Mouse (Mus musculus) thymus, postnatal 25 days (tissue): ENCODE measurements at regions not wholly inside any gene's neighbourhood (a gene's known extent, or its start where the extent isn't known, plus 50 kb on each side); places are given as distances from the start of the nearest gene placed in this dataset.

Source experiments
- DNase-seq: peaks from one replicate; pipeline ENCODE4 v3.0.0; 2022

DNA sequence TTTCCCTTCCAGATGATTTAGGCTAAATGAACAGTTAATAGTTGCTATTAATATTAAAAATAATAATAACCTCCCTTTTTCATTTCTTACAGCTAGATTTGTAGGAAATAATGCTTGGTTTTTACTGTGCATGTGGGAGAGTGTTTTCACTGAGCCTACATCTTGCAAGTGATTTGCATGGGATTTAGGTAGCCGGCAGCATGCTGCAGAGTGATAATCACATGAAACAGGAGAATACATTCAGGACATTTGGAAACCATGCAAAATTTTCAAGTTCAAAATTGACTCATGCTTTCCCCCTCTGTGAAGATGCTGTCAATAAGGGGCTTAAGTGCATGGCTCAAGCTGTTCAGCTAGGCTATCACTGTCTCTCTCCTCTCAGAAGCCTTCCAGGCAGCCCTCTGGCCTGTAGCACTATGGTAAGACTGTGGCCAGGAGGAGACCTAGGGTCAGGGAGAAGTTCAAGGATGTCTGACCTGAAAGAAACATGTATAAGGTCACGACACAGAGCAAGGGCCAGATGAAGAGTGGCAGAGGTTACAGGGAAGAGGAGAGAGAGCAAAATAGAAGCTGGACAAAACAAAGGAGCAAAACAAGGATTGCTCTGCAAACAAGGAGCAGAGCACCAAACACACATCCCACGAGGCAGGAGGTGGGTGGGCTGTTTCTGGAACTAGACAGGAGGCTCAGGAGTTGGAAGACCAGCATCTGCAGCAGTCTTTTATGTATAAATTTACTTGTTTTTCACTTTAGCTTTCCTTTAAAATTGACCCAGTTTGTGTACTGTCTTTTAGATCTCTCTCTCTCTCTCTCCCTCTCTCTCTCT, 177.5 kb downstream of the Tmem161b start:
- DNase-seq, result no peak

DNA sequence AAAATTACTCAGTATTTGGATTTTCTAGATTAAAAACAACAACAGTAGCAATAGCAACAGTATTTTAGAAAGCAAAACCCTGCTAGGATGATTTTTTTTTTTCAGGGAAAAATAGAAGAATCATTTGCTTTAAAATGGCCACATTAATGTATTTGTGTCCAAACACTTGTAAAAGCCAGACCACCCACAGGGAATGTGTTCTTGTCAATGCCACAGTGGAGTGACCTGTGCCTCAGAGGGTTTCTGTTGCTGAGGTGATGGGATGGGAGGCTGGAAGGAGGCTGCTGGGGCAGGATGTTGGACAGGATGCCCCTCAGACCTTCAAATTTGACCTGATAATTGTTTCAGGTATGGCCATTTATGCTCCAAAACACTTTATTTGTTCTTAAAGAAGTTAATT, 178.9 kb downstream of the Tmem161b start:
- DNase-seq, result no peak

DNA sequence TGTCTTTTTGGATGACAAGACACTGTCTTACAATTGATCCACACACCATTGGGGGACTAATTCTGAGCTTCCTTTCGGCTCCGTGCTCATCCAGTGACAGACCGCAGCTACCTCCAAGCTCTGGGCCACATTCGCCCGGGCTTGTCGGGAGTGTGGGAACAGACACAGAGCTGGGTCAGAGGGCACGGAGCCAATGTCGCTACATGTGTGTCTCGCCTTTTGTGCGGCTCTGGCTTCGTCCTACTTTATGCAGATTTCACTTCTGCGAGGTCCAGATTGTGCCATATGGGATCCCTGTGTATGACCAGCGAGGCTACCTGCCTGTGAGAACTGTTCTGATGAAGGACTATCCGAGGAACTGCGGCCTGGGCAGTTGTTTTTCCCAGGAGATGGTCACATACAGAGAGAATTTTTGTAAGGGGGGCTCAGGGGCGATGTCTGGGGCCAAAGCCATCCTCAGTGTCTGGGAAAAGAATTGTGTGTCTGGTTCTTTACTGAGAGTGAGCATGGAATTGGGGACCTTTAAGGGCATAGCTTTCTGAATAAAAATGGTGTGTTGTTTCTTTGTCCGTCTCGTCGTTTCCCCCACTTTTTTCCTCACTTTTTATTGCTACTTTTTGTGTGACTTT, 182.6 kb downstream of the Tmem161b start:
- DNase-seq, result no peak

DNA sequence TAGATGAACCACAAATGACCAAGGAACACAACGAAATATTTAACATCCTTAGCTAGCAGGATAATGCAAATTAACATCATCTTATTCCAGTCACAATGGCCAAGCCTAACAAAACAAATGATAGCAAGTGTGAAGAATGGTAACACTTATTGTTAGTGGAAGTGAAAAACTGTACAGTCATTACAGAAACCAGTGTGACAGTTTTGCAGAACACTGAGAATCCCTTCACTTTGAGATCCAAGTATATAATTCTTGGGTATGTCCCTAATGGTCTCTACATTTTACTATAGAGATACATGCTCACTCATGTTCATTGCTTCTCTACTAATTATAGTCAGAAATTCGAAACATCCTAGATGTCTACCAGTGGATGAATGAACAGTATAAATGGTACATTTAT, 212.3 kb downstream of the Tmem161b start:
- no peak for DNase-seq

DNA sequence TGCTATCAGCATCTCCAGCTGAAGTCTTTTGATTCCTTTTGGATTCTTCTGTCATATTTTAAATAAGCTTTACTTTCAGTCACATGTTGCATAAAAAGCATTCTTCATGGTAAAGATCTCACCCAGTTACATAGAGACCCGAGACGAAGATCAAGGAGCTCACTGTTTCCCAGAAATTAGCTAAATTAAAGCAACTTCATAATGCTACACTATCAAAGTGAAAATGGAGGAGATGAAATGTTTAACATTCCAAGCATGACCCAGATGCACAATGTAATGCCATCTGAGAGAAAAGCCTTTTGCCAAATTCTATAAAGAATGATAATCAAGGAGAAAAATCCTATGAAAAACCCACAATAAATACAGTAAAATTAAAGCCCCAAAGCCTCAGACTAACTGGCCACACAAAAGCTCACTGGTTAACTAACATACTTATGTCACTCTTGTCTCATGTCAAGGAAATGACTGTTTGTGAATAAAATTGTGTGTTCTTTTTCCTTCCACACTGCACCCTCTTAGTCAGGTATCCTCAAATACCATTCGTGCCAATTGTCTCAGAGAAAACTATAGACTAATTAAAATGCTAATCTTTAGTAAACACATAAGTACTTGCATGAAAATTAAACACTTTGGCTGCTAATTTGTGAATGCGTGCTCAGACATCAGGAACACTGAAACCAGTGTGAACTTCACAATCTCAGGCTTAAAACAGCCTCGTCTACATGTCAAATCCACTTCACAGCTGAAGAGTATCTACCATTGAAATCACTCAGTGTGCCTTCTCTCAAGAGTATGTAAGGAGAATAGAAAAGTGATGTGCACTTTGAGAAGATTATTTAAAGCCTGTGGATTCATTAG, 215.7 kb downstream of the Tmem161b start:
- no peak for DNase-seq

DNA sequence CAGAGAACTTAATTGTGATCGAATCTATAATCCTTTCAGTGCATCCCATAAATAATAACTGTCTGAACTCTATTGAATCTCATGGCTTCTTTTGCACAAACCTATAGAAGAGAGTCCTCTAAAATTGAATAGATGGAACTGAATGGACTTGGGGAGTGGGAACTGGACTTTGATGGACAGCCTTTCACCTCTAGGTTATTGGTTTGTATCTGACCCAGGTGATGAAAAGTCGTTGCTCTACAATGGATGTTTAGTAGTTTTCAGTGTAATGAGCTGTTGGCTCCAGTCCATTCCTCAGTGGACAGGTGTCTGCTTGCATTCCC, 216.3 kb downstream of the Tmem161b start:
- DNase-seq, result no peak

DNA sequence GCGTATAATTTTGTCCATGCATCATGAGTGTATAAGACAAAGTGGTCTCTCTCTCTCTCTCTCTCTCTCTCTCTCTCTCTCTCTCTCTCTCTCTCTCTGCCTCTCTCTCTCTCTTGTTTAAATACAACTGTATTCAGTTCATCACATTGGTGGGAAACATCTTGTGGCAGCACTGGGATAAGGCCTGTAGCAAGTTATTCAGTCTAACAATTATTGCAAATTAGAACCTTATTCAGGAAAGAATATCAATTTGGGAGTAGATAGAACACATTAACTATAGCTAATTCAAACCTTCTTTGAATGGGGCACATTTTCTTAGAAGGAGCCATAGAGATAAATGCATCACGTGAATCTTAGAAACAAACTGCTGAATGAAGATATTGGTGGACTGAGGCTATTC, 226.4 kb downstream of the Tmem161b start:
- no peak for DNase-seq

DNA sequence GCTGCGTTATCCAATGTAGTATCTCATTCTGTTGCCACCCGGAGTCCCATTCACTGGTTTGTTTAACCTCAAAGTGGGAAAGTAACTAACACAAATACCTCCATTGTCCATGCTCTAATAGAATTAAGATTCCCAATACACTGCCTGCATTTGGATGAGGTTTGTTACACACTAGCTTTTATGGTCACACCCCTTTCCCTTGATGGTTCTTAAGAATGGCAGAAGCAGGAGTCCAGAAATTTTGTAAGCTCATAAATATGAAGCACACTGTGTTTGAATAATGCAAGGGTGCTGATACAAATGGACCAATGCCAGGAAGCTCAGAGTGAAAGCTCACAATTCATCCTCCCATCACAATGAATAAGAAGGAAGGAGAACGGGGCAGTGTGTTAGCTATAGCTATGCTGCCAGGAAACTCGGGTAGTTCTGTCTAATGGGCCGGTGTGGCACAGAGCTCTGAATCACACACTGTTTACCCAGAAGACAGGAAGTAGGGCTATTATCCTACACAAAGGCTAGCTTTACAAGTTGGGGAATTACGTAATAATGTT, 227.0 kb downstream of the Tmem161b start:
- DNase-seq, result no peak
